Mouse (Mus musculus) neutrophil, adult 83 days (primary cell): Measurements from ENCODE around the gene Clpb. TPM values are rescaled to one million over a fixed set of nuclear protein-coding genes. Genes with fewer than 3 reads are reported as not detected.

Experiments
- total RNA-seq, 2 experiments: library from RNA; stranded (reverse); gene quantifications; one replicate each; pipeline ENCODE4 v1.2.4; 2023

The Clpb gene
- total RNA-seq, result 10 to 100 TPM; 13.5 to 13.7 TPM

GRCm38 (mm10) chr7:101663514-101664159 is at the start of gene Clpb:
Gene Clpb (plus strand): TSS chr7:101663633.

DNA sequence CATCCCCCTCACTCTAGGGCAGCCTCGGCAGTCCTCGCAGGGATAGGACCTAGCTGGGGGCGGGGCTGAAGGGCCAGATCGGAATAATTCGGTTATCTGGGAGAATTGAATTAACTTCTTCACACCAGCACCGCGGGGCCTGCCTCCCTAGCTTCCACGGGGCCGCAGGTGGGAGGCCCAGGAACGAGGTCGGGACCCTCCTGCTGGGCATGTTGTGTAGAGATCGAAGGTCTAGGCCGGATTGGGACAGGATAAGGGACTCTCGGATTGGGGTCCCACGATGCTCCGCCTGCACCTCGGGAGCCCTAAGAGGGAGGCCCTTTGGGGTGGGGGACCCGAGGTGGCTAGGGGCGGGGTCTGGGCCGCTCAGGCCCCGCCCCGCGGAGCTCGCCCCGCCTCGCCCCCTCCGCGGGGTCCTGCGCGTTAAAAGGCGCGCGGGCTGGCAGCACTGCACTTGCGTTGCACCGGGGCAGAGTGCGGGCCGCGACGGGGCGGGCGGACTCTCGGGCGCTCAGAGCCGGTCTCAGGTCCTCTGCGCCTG is 154.5 kb downstream of the Clpb start, which contains the start of gene Phox2a:
Gene Phox2a, plus strand, starts transcription at position 453 of the 541 bp plus-strand sequence.

GRCm38 (mm10) chr7:101837606-101838471 is 174.4 kb downstream of the Clpb start, which contains the start of gene Inppl1:
Gene Inppl1 (minus strand): TSS chr7:101838229.

Other genes with a start within 250 kb of the Clpb start
- gene Pde2a, start 241.9 kb upstream of the Clpb start, total RNA-seq, result 100 to 1,000 TPM; 155 to 209 TPM
- gene Art2b, start 78.0 kb upstream of the Clpb start, total RNA-seq, result not detected
- gene Phox2a, start 154.7 kb downstream of the Clpb start, total RNA-seq, result not detected
- 10 to 100 TPM; 19.2 to 23.3 TPM for gene Inppl1, start 174.6 kb downstream of the Clpb start, total RNA-seq
- 1 to 10 TPM; 1.3 to 1.8 TPM for gene Folr2, start 193.6 kb downstream of the Clpb start, total RNA-seq
- 10 to 100 TPM; 50.0 to 57.1 TPM for gene Anapc15, start 200.1 kb downstream of the Clpb start, total RNA-seq
- gene Folr1, start 207.2 kb downstream of the Clpb start, total RNA-seq, result not detected
- gene Lamtor1, start 242.3 kb downstream of the Clpb start, total RNA-seq, result 100 to 1,000 TPM; 107 to 110 TPM
- not detected for gene Tomt, start 242.7 kb downstream of the Clpb start, total RNA-seq